Mouse (Mus musculus) gastrocnemius, postnatal 10 days (tissue): Measurements from ENCODE around the gene Megf11. TPM values are rescaled to one million over a fixed set of nuclear protein-coding genes. Genes with fewer than 3 reads are reported as not detected.

Experiments used
- DNase-seq: peaks from one replicate; pipeline ENCODE4 v3.0.0; 2021; ENCODE audit warnings: mixed read lengths
- total RNA-seq, 2 experiments: library from RNA; stranded (reverse); gene quantifications; 2 replicates each; pipeline ENCODE4 v1.2.3; 2021

The Megf11 gene
- total RNA-seq, 2 experiments from 2014 or later = 0.38 to 1.5 TPM

- no peak for DNase-seq
These were observed 135.4 kb downstream of the Megf11 start for GRCm38 (mm10) chr9:64520747-64521283.

- DNase-seq = no peak
These were observed 138.0 kb downstream of the Megf11 start for GRCm38 (mm10) chr9:64523264-64524045.

- DNase-seq = no peak
These were observed 142.6 kb downstream of the Megf11 start for GRCm38 (mm10) chr9:64528061-64528460.

- DNase-seq = no peak
These were observed 143.2 kb downstream of the Megf11 start for GRCm38 (mm10) chr9:64528595-64528994.

- no peak for DNase-seq
These were observed 146.5 kb downstream of the Megf11 start for GRCm38 (mm10) chr9:64531935-64532334.

- no peak for DNase-seq
These were observed 147.4 kb downstream of the Megf11 start for GRCm38 (mm10) chr9:64532711-64533242.

- no peak for DNase-seq
These were observed 148.2 kb downstream of the Megf11 start for GRCm38 (mm10) chr9:64533488-64534119.

- no peak for DNase-seq
These were observed 148.9 kb downstream of the Megf11 start for GRCm38 (mm10) chr9:64534313-64534712.

GRCm38 (mm10) chr9:64534856-64535539 is 149.6 kb downstream of the Megf11 start:
- DNase-seq = no peak

GRCm38 (mm10) chr9:64537821-64538220 is 152.4 kb downstream of the Megf11 start:
- DNase-seq = no peak

- DNase-seq = no peak
These were observed 156.8 kb downstream of the Megf11 start for GRCm38 (mm10) chr9:64542246-64542645.

GRCm38 (mm10) chr9:64543125-64543524 is 157.7 kb downstream of the Megf11 start:
- no peak for DNase-seq

- no peak for DNase-seq
These were observed 161.0 kb downstream of the Megf11 start for GRCm38 (mm10) chr9:64546344-64546991.

- DNase-seq = no peak
These were observed 162.9 kb downstream of the Megf11 start for GRCm38 (mm10) chr9:64548332-64548731.

GRCm38 (mm10) chr9:64551307-64551706 is 165.9 kb downstream of the Megf11 start:
- DNase-seq = no peak

- no peak for DNase-seq
These were observed 166.6 kb downstream of the Megf11 start for GRCm38 (mm10) chr9:64552046-64552445.

- no peak for DNase-seq
These were observed 168.0 kb downstream of the Megf11 start for GRCm38 (mm10) chr9:64553441-64553840.

GRCm38 (mm10) chr9:64555620-64556019 is 170.2 kb downstream of the Megf11 start:
- DNase-seq = no peak

GRCm38 (mm10) chr9:64557110-64557745 is 171.8 kb downstream of the Megf11 start:
- no peak for DNase-seq

- DNase-seq = no peak
These were observed 172.6 kb downstream of the Megf11 start for GRCm38 (mm10) chr9:64557846-64558530.

GRCm38 (mm10) chr9:64564315-64564767 is 178.9 kb downstream of the Megf11 start:
- DNase-seq = no peak
